Comparison of ENCODE assay signal across 9 mouse cellular contexts in the genomic region with DNA sequence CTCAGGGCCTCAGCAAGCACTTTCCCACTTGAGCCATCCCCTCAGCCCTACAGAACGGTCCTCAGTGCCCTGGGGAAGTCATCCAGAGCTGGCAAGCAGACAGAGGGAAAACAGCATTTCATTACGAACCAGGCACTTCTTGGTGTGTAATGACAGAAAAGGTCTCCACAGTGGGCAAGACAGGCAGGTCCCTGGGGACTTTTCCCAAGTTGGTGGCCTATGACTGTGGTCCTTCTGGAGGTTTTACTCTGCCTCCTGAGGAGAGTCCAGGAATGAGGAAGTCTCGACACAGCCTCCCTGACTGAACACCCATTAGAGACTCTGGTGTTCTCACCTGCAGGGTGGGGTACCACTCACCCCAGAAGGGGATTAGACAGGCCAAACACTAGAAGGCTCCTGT. TPM values are rescaled to one million over a fixed set of nuclear protein-coding genes. Genes with fewer than 3 reads are reported as not detected.
DNase-seq lines count a peak whose midpoint lies in the region; ATAC-seq and TF ChIP-seq lines count a peak whose summit lies in the region.
"Had no signal": no experiment of that assay in that cellular context is flagged by ENCODE, and none has a peak within 500 bp of the region (broad histone marks: within the 10 kb centered on the region; RNA-seq: fewer than 3 reads in every experiment).

No protein-coding gene starts in this region.

- no peaks in the 10 kb centered on the region for H3K9me3 ChIP-seq in kidney, postnatal 0 days (replicated peaks; ENCODE audit: low read length)
- H3K9me3 ChIP-seq in embryonic facial prominence, embryonic 10.5 days = no peaks in the 10 kb centered on the region
- H3K9me3 ChIP-seq in hindbrain, embryonic 12.5 days (replicated peaks) = no peaks in the 10 kb centered on the region
- H3K9me3 ChIP-seq in midbrain, embryonic 16.5 days (replicated peaks; ENCODE audit: control insufficient read depth, low read length, poor library complexity, severe bottlenecking) = no peaks in the 10 kb centered on the region

- no peak for ATAC-seq in kidney, postnatal 0 days (replicated peaks; ENCODE audit: low FRiP score, low read depth)
- ATAC-seq in hindbrain, embryonic 12.5 days (ENCODE audit: low FRiP score) = no peak
- ATAC-seq in midbrain, embryonic 16.5 days = no peak
- no peak for ATAC-seq in frontal cortex, adult (ENCODE audit: low TSS enrichment)
- no peak for ATAC-seq in granulocyte monocyte progenitor cell, adult 5-6 weeks (replicated peaks; ENCODE audit: poor library complexity, severe bottlenecking)

- peak overlapping the region; percentile 96 for H3K27ac ChIP-seq in kidney, postnatal 0 days
- peak overlapping the region; percentile 89 for H3K27ac ChIP-seq in embryonic facial prominence, embryonic 10.5 days (replicated peaks)
- H3K27ac ChIP-seq in hindbrain, embryonic 12.5 days = peak overlapping the region; percentile 97
- H3K27ac ChIP-seq in midbrain, embryonic 16.5 days (ENCODE audit: low read length) = 0 out of 2 replicates have a peak overlapping the region, but pooled peaks have one; percentile 86

- 48% methylated on average over 3 of the region's 3 CpGs for whole genome bisulfite sequencing in kidney, postnatal 0 days
- WGBS in embryonic facial prominence, embryonic 10.5 days = 76% methylated on average over 3 of the region's 3 CpGs
- 64% methylated on average over 3 of the region's 3 CpGs for WGBS in hindbrain, embryonic 12.5 days
- WGBS in midbrain, embryonic 16.5 days = 70% methylated on average over 3 of the region's 3 CpGs

- H3K4me2 ChIP-seq in kidney, postnatal 0 days (ENCODE audit: low read length) = no peak overlapping the region
- no peak overlapping the region for H3K4me2 ChIP-seq in hindbrain, embryonic 12.5 days (replicated peaks)
- no peak overlapping the region for H3K4me2 ChIP-seq in midbrain, embryonic 16.5 days (ENCODE audit: low read length)

- DNase-seq in kidney, postnatal 0 days (ENCODE audit: low spot score) = no peak
- DNase-seq in kidney, adult 11 months = no peak
- no peak for DNase-seq in embryonic facial prominence, embryonic 10.5 days (ENCODE audit: low spot score)
- DNase-seq: thymus, postnatal 4 days had no signal

- H3K27me3 ChIP-seq in kidney, postnatal 0 days (ENCODE audit: insufficient read depth, low read length) = no peaks in the 10 kb centered on the region
- no peaks in the 10 kb centered on the region for H3K27me3 ChIP-seq in embryonic facial prominence, embryonic 10.5 days (replicated peaks; ENCODE audit: low read depth, poor library complexity, severe bottlenecking)
- H3K27me3 ChIP-seq in hindbrain, embryonic 12.5 days = no peaks in the 10 kb centered on the region
- H3K27me3 ChIP-seq in midbrain, embryonic 16.5 days (ENCODE audit: control insufficient read depth, insufficient read depth, low read depth, low read length) = no peaks in the 10 kb centered on the region

- H3K36me3 ChIP-seq in kidney, postnatal 0 days (ENCODE audit: insufficient read depth, low read length) = 0 out of 2 replicates have a peak, but pooled peaks cover 13% of the 10 kb centered on the region
- H3K36me3 ChIP-seq in embryonic facial prominence, embryonic 10.5 days (replicated peaks) = peaks cover 76% of the 10 kb centered on the region
- H3K36me3 ChIP-seq in hindbrain, embryonic 12.5 days = peaks cover 29% of the 10 kb centered on the region
- peaks cover 6% of the 10 kb centered on the region; the same call in 1 of the 2 replicates for H3K36me3 ChIP-seq in midbrain, embryonic 16.5 days (ENCODE audit: control insufficient read depth, insufficient read depth, low read length)

- H3K9ac ChIP-seq in kidney, postnatal 0 days (ENCODE audit: low read depth, low read length) = no peak overlapping the region; the same call in 1 of the 2 replicates
- H3K9ac ChIP-seq in hindbrain, embryonic 12.5 days = no peak overlapping the region
- no peak overlapping the region for H3K9ac ChIP-seq in midbrain, embryonic 16.5 days (ENCODE audit: low read depth, low read length)

- peaks cover 56% of the 10 kb centered on the region for H3K4me1 ChIP-seq in kidney, postnatal 0 days (replicated peaks; ENCODE audit: insufficient read depth, low read length)
- H3K4me1 ChIP-seq in embryonic facial prominence, embryonic 10.5 days = peaks cover 77% of the 10 kb centered on the region
- peaks cover 77% of the 10 kb centered on the region for H3K4me1 ChIP-seq in hindbrain, embryonic 12.5 days
- H3K4me1 ChIP-seq in midbrain, embryonic 16.5 days (ENCODE audit: control insufficient read depth, insufficient read depth, low read length) = peaks cover 74% of the 10 kb centered on the region

- TF ChIP-seq CTCF in kidney, postnatal 0 days (IDR thresholded peaks at IDR 0.05; ENCODE audit: low read depth) = no peak

- no peak overlapping the region for H3K4me3 ChIP-seq in kidney, postnatal 0 days (replicated peaks; ENCODE audit: low read depth, low read length)
- H3K4me3 ChIP-seq in embryonic facial prominence, embryonic 10.5 days = no peak overlapping the region
- no peak overlapping the region for H3K4me3 ChIP-seq in hindbrain, embryonic 12.5 days
- no peak overlapping the region for H3K4me3 ChIP-seq in midbrain, embryonic 16.5 days (ENCODE audit: low read depth, low read length)
- H3K4me3 ChIP-seq: myocyte had no signal

RNA-seq across cellular contexts. Expression of a gene that starts 25.0 kb away (rescaled TPM):
- polyA plus RNA-seq in kidney, postnatal 0 days (2015; fragmentation: Nextera tagmentation; extraction: Ambion mirVana) = 39.6 and 41.7 TPM in 2 replicates
- 68.1 and 69.9 TPM in 2 replicates for polyA plus RNA-seq in embryonic facial prominence, embryonic 10.5 days (2016; fragmentation: Nextera tagmentation; extraction: Ambion mirVana)
- polyA plus RNA-seq in hindbrain, embryonic 12.5 days (2016; fragmentation: Nextera tagmentation; extraction: Ambion mirVana) = 71.8 and 72.1 TPM in 2 replicates
- polyA plus RNA-seq in midbrain, embryonic 16.5 days (2015; fragmentation: Nextera tagmentation; extraction: Ambion mirVana) = 78.7 and 87.3 TPM in 2 replicates
- 53.0 and 58.3 TPM in 2 replicates for total RNA-seq in granulocyte monocyte progenitor cell, adult 5-6 weeks (2014; fragmentation: Nextera tagmentation)
- 32.2 and 33.7 TPM in 2 replicates for total RNA-seq in granulocyte monocyte progenitor cell, adult 5-6 weeks (2017)
